Mouse (Mus musculus): Measurements from ENCODE around the gene Cfap44. TPM values are rescaled to one million over a fixed set of nuclear protein-coding genes. Genes with fewer than 3 reads are reported as not detected.
"Not testable (repeated sequence)": the region's sequence is repeated elsewhere in the genome, so short reads cannot be mapped to it uniquely, and the experiment has no call there.

Cfap44 gene
- total RNA-seq, 2 experiments from 2014 or later, result 2.9 to 4.3 TPM

DNA sequence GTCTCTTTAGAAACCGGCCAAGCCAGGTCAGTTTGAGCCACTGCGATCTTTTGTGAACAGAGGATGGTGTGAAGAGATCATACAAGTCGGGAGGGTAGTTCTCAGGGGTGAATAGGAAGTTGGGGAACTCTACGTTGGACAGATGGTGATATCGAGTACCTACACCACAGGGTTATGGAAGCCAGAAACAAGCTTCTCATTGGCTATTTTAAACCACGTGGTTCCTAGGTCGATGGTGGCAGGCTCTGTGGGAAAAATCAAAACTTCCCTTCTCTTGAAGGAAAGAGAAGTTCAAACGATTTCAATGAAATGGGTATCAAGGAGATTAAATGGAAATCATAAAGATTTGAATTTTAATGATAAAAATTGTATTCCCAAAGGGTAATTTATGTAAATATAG, 27.1 kb downstream of the Cfap44 start:
- intact Hi-C loops (cut with DNase I), result no loop called here
- DNase-seq (ENCODE audit: low spot score in 2 of 2), result no peak

DNA sequence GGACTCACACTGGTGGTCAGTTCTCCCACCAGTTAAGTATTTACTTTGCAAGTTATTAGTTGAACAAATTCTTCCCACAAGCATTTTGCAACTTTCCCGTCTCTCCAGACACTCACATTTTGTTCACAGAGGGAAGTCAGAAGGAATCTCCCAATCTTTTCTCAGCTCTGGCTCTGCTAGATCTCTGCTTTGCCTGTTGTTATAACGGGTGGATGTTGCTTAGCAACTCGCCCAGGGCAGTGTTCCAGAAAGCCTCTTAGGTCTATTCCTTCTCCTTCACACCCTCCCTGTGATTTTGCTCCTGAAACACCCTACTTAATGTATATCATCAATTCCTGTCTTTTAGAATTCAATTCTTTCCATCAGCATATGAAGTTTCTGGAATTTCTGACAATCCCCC, 28.9 kb downstream of the Cfap44 start:
- intact Hi-C loops (cut with DNase I), result no loop called here

DNA sequence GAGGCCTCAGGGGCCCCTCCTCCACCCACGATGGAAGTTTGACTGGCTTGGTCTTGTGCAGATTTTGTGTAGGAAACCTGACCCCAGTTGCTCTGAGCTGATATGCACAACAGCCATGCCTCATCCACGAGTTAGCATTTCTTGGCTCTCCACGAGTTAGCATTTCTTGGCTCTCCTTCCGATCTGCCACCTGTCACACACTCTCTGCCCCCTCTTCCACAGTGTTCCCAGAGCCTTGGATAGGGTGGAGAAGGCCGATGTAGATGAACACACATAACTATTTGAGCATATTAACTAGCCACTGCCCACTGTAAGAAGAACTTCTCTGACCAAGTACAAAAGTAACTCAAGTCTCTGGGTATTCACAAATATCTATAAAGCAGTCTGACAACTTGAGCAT, 33.9 kb downstream of the Cfap44 start:
- intact Hi-C loops (cut with DNase I), result no loop called here
- no peak for DNase-seq (ENCODE audit: low spot score in 2 of 2)

More for the DNA sequence above, 28.9 kb downstream of the Cfap44 start:
- peak; percentile 54 to 69 for DNase-seq (ENCODE audit: low spot score in 2 of 2)

DNA sequence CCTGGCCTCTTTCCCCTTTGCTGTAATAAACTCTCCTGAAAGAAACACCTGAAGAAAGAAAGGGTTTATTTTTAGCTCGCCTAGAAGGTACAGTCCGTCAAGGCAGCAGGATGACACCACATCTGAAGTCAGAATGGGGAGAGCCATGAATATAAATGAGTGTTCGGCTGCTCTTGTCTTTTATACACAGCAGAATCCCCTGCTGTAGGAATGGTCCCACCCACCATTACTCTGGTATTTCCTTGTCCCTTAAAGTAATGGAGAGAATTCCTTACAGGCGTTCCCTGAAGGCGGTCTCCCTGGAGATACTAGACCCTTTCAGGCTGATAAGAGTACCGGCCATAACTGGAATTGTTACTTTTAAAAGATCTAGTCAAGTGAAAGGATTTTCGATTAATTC, 35.4 kb downstream of the Cfap44 start:
- intact Hi-C loops (cut with DNase I), result no loop called here

DNA sequence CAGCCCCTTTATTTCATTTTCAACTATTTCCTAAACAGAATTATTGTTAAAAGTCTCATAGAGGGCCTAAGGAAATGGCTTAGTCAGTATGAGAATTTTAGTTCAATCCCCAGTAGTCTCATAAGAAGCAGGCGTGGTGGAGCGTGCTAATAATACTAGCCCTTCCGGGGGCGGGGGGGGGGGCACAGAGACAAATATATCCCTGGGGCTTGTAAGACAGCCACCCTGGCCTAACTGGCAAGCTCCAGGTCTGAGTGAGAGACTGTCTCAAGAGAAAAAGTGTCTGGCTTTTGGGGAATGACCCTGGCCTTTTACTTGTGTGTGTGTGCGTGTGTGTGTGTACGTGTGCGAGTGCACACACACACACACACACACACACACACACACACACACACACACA, 40.3 kb downstream of the Cfap44 start:
- intact Hi-C loops (cut with DNase I), result no loop called here
- no peak for DNase-seq (ENCODE audit: low spot score in 2 of 2)

More for the DNA sequence above, 35.4 kb downstream of the Cfap44 start:
- no peak for DNase-seq (ENCODE audit: low spot score in 2 of 2)

DNA sequence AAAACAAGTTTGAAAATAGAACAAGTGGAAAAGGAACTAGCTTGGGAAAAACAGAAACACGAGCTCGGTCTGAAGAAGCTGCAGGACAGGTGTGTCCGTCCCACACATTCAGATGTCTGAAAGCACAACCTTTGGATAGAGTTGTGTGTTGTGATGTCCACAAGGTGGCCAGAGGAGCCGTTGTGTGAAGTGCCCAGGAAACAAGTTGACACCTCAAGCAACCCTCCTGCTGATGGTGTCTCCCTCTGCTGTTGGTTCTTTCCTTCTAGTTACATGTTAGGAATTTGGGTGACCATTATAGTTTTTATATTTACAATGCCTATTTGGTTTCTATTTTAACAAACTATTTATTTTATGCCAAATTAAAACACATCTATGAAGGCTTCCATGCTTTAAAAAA, 40.9 kb downstream of the Cfap44 start:
- intact Hi-C loops (cut with DNase I), result no loop called here
- DNase-seq (ENCODE audit: low spot score in 2 of 2), result no peak

DNA sequence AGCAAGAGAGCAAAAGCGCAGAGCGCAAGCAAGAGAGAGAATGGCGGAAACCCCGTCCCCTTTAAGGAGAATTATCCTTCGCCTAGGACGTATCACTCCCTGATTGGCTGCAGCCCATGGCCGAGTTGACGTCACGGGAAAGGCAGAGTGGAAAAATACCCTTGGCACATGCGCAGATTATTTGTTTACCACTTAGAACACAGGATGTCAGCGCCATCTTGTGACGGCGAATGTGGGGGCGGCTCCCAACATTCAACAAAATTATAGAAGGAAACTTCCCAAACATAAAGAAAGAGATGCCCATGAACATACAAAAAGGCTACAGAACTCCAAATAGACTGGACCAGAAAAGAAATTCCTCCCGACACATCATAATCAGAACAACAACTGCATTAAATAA, 47.3 kb downstream of the Cfap44 start:
- DNase-seq (ENCODE audit: low spot score in 2 of 2); intact Hi-C loops (cut with DNase I): not testable (repeated sequence)

DNA sequence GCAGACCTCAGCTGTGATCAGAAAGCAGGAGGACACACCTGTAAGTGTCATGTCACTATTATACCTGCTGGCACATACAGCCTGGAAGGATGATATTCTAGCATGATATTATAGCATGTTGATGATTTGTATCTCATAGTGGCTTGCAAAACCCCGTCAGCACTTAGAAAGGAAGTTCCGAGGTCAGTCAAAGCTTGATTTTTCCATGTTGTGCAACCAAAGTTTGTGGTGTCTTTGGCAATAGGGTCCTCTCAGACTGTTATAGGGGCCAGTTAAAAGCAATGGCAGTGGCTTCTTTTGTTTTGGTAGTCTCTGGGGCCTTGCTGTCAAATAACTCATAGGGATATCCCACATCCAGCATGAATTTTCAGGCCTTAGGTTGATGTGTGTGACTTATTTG, 63.3 kb downstream of the Cfap44 start:
- no peak for DNase-seq (ENCODE audit: low spot score in 2 of 2)
- intact Hi-C loops (cut with DNase I), result no loop called here

DNA sequence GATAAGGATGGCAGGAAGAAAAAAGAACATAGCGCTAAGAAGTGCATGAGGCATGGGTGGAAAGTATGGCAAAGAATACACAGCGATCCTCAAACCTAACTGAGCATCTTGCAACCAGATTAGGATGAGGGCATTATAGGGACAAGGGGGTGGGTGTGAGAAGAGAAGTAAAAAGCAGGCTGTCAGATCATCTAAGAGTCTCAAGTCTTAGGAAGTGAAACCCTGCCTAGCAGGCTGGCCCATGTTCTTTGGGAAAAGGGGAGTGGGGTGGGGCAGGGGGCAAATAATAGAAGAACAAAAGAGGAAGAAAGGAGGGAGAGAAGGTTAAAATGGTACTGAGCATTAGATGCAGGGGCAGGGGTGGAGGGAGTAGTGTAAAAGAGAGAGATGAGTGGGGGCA, 64.2 kb downstream of the Cfap44 start:
- DNase-seq (ENCODE audit: low spot score in 2 of 2), result no peak
- intact Hi-C loops (cut with DNase I), result no loop called here

DNA sequence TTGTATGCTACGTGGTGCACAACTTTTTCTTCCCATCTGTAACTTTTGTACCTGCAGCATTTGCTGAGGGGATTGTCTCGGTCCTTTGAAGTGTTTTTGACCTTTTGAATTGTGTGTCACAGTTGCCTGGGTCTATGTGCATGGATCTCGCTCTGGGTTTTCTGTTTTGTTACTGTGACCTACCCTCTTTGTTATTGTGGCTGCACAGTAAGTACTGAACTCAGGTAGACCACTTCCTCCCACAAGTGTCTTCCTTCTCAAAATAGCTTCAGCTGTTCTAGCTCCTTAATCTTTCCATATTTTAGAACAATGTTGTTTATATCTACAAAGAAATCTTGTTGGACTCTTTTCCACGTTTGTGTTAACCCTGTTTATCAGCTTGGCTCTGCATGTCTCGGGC, 66.3 kb downstream of the Cfap44 start:
- intact Hi-C loops (cut with DNase I), result no loop called here
- no peak for DNase-seq (ENCODE audit: low spot score in 2 of 2)

DNA sequence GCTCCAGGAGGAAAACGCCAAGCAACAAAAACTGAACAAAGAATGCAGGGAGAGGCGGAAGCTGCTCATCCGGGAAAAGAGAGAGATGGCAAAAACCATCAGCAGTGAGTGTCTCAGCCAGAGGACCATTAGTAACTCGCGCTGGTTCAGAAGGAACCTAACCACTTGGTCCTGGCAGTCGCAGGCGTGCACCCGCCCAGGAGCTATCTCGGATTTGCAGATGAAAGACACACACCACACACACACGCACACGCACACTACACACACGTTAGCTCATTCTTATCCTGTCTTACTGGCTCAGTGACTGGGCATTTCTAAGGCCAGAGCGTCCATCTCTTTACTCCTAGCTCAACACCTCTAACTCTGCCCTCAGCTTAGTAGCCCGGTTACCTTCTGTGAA, 80.7 kb downstream of the Cfap44 start:
- intact Hi-C loops (cut with DNase I), result no loop called here
- DNase-seq (ENCODE audit: low spot score in 2 of 2), result no peak

DNA sequence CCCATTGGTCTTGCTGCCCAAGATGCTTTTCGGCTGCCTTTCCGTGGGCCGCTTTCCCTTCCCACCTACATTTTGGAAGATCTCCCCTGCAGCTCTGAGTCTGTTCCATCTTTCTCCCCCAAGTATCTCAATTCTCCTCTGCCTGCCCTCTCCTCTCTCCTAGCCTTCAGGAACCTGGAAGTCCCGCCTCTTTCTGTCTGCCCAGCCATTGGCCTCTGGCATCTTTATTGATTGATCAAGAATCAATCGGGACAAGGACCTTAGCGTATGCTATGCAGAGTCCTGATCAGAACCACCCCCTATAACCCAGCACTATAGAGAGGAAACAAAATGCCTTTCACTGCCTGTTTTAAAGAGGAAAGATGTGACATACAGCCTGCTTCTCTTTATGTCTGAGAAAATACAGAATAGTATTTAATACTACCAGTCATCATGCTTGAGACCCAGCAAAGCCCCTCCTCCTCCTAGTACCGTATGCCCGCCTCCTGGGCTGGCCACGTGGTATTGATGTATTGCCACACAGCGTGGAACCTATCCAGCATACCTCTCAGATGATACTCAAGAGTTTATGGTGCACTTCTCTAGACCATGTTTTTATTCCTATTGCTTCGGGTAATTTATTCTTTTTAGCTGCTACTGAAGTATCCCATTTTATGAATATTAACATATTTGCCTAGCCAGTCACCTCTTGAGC, 81.2 kb downstream of the Cfap44 start:
- intact Hi-C loops (cut with DNase I), result no loop called here
- DNase-seq (ENCODE audit: low spot score in 2 of 2), result no peak

DNA sequence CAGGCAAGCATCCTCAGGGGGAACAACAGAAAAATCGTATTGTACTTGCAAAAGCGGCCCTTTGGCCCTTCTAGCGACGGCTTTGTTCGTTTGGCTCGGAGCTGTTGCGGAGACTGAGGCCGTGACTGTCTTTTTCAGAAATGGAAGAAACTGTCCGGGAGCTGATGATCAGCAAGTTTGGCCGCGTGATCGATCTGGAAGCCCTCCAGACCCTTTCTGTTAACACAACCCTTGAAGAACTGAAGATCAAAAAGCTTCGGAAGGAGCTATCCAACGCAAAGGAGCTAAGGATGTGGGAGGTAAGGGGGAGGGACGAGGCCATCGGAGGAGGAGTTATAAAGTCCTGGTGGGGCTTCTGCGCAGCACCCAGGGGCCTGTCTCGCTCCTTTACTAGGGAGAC, 84.2 kb downstream of the Cfap44 start:
- intact Hi-C loops (cut with DNase I), result no loop called here
- no peak for DNase-seq (ENCODE audit: low spot score in 2 of 2)

DNA sequence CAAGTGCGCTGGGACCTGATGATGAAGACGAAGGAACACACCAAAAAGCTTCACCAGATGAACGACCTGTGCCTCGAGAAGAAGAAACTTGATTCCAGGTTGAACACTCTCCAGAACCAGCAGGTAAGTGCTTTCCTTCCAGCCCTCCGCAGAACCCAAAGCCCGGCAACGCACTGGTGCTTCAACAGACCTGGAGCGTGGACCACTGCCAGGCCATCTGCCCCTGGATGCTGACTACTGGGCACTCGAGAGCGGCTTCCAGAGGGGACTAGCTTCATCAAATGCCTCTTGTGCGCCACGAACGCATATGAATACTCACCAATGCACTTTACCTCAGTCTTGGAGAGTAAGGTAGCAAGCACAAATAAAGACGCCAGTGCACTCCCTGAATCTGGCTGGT, 85.3 kb downstream of the Cfap44 start:
- DNase-seq (ENCODE audit: low spot score in 2 of 2), result no peak
- intact Hi-C loops (cut with DNase I), result loop anchor here (5.0 to 10.0 kb wide), 2 partner anchors 77 to 235 kb away; partner anchors contain the start of gene Boc

DNA sequence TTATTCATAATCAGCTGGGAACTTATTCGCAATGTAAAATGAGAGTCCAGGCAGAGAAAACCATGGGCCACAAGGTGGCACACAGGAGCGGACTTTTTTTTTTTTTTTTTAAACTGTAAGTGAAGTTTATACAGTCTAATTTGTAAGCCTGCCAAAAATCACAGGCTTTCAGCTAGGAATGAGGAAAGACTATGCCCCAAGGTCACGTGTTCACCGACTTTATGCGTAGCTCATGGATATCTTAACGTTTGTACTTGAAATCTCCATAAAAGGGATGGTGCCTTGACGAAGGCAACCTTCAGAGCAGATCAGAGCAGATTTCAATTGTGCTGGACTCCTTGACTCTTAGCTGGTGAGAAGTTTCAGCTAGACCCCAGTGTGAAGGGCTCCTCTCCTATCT, 86.0 kb downstream of the Cfap44 start:
- intact Hi-C loops (cut with DNase I), result loop anchor here (5.0 to 10.0 kb wide), 2 partner anchors 77 to 234 kb away; partner anchors contain the start of gene Boc
- no peak for DNase-seq (ENCODE audit: low spot score in 2 of 2)

DNA sequence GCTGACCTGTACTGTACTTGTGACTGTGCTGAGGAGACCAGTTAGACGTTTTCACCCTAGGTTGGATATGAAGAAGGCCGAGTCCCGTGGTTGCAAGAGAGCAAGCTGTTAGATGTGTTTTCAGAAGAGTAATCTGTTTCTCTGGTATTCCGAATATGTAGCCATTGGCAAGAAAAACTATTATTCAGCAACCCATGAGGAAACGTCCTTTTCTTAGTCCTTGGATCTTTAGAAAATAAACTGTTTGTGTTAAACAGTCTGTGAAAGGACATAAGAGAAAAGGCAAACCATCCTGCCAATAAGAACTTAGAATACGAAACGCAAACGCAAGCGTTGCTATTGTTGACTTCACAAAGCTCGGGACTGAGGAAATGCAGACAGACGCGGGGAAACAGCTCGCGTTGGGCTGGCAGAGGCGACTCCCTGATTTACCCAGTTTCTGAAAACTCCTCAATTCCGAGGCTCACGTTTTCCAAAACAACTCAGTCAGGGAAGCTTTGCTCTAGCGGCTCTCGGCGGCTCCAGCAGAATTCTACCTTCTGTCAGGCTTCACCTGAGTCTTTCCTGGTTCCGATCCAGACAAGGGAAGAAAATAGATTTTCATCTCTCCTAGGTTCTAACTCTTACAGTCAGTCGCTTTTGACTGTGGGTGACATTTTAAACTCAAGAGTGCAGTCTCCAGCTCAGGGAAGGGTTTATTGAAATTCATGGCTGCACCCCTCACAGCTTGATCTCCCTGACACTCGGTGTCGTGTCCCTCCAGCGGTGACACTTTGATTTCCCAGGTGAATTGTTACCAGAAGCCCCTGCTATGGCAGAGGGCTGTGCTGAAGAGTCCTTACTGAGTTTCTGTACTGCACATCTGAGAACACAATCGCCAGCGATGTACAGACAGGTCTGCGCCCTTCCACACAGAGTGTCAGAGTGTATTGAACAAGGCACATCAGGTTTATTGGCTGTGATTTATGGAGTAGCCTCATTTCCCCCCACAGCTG, 87.3 kb downstream of the Cfap44 start:
- intact Hi-C loops (cut with DNase I), result loop anchor here (5.0 to 10.0 kb wide), 2 partner anchors 75 to 233 kb away; partner anchors contain the start of gene Boc
- no peak for DNase-seq (ENCODE audit: low spot score in 2 of 2)

DNA sequence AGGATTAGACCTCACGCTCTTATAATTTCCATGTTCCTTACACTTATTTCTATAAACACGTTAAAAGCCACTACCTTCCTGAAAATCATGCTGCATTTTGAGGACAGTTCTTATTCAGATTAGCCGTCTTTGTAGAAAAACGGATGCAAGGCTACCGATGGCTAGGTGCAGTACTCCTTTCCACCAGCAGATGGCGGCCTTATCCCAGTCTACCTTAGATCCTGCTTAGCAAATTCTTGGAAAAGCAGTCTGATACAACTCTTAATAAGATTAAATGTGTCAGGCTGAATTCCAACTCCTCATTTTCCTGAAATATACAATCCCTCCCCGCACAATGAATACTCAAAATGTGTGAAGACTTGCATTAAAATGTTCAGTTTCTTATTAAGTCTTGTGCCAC, 89.5 kb downstream of the Cfap44 start:
- intact Hi-C loops (cut with DNase I), result loop anchor here (2.0 to 10.0 kb wide), 3 partner anchors 73 to 231 kb away; partner anchors contain the start of gene Boc
- DNase-seq (ENCODE audit: low spot score in 2 of 2), result peak; percentile 71 to 83

DNA sequence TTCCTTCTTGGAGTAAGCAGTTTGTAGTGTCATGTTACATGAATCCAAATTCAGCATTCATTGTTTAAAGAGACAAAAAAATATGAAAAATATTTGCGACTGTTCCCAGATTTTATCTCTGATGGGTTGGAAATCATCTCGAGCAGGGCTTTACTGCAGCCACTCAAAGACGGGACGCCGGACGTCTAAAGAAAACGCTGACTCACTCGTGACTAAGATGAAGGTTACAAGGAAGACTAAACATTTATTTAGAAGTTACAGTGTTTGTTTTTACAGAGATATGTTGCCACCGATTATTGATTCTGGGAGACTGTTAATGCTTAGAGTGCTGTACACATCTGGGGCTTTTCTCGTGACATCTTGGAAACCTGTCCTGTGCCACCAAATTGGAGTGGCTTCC, 90.2 kb downstream of the Cfap44 start:
- no peak for DNase-seq (ENCODE audit: low spot score in 2 of 2)
- intact Hi-C loops (cut with DNase I), result loop anchor here (2.0 to 10.0 kb wide), 3 partner anchors 72 to 230 kb away; partner anchors contain the start of gene Boc

DNA sequence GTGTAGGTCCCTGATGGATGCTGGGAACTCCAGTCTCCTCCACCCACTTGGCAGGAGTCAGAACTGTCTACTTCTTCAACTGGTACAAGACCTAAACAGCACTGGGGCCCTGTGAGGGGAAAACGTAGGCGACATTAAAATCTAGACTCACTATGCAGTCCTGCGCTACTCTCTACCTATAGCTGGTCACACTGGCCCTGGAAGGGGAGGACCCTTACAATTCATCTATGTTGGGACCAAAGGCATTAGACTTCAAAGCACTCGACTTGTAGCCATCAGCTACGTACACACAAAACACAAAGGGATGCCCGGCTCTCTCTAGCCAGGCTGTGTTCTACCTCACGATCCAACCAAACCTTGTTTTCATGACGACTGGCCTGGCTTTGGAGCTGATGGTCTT, 91.1 kb downstream of the Cfap44 start:
- DNase-seq (ENCODE audit: low spot score in 2 of 2), result no peak
- intact Hi-C loops (cut with DNase I), result loop anchor here (2.0 to 10.0 kb wide), 2 partner anchors 159 to 229 kb away; no protein-coding TSS in a partner anchor

DNA sequence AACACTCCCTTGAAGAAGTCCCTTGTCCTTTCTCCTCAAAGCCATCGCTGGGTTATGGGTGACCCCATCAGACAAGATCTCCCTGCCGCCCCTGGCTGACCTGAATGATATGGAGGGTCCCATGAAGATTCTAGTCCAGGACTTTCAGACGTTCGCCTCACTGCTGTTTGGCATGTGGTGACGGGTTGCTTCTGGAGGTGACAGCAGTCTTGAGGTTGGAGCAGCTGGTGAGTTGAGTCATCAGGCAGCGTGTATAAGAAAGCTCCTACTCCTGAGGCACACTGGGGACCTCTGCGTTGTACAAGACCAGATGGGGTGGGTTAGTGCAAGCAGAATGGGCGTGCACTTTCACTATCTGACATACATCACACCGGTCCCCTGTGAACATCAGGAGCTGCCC, 92.0 kb downstream of the Cfap44 start:
- intact Hi-C loops (cut with DNase I), result loop anchor here (10.0 kb wide), 1 partner anchor 228 kb away; no protein-coding TSS in a partner anchor
- no peak for DNase-seq (ENCODE audit: low spot score in 2 of 2)
